Mouse (Mus musculus) hindbrain, embryonic 16.5 days (tissue): ENCODE measurements around the gene Unk. TPM values are rescaled to one million over a fixed set of nuclear protein-coding genes. Genes with fewer than 3 reads are reported as not detected.

Experiments
- ATAC-seq: fragments of 200-750 bp; cut with Nextera tagmentation; 2 replicates; pipeline ENCODE4 v1.8.0; 2017; ENCODE audit warnings: moderate TSS enrichment, moderate library complexity
- H3K27ac ChIP-seq: fragments of 300-500 bp; sonication (generic); 2 replicates; pipeline ENCODE4 v1.5.1; 2014; ENCODE audit warnings: low read depth, mild to moderate bottlenecking, control low read depth, low read length, moderate library complexity
- H3K27me3 ChIP-seq: fragments of 300-500 bp; sonication (generic); replicated peaks from 2 replicates; pipeline ENCODE4 v1.6.1; 2014; ENCODE audit warnings: low read length; ENCODE audit not compliant: control insufficient read depth, insufficient read depth
- H3K36me3 ChIP-seq: fragments of 300-500 bp; sonication (generic); 2 replicates; pipeline ENCODE4 v1.6.1; 2014; ENCODE audit warnings: mild to moderate bottlenecking, low read length, moderate library complexity, mixed read lengths; ENCODE audit not compliant: control insufficient read depth, insufficient read depth
- H3K4me1 ChIP-seq: fragments of 300-500 bp; sonication (generic); 2 replicates; pipeline ENCODE4 v1.6.1; 2014; ENCODE audit warnings: low read depth, low read length; ENCODE audit not compliant: control insufficient read depth, insufficient read depth
- H3K4me2 ChIP-seq: fragments of 300-500 bp; sonication (generic); 2 replicates; pipeline ENCODE4 v1.6.1; 2014; ENCODE audit warnings: mild to moderate bottlenecking, low read length, control low read depth, moderate library complexity
- H3K4me3 ChIP-seq: fragments of 300-500 bp; sonication (generic); 2 replicates; pipeline ENCODE4 v1.5.1; 2014; ENCODE audit warnings: mild to moderate bottlenecking, low read length, control low read depth, moderate library complexity
- H3K9ac ChIP-seq: fragments of 300-500 bp; sonication (generic); 2 replicates; pipeline ENCODE4 v1.6.1; 2014; ENCODE audit warnings: low read depth, mild to moderate bottlenecking, control low read depth, low read length, moderate library complexity
- H3K9me3 ChIP-seq: fragments of 300-500 bp; sonication (generic); 2 replicates; pipeline ENCODE4 v1.6.1; 2014; ENCODE audit warnings: mild to moderate bottlenecking, low read length, moderate library complexity; ENCODE audit not compliant: control insufficient read depth
- WGBS: fragments of 180-500 bp; shearing (Covaris S2); extraction: QIAGEN DNeasy Blood & Tissue Kit; methylation state at CpG from one replicate; pipeline ENCODE4 v1.1.7; 2014; 5-methylcytosine and 5-hydroxymethylcytosine counted together
- polyA plus RNA-seq: library from polyadenylated mRNA; unstranded; fragments of >200 nt; fragmentation: Nextera tagmentation; extraction: Ambion mirVana; gene quantifications from 2 replicates; pipeline ENCODE4 v1.2.1, GENCODE M21; 2015

Unk gene
- polyA plus RNA-seq, 1 experiment from 2014 or later: 30.1 TPM

GRCm38 (mm10) chr11:116036671-116037070 is 6.5 kb downstream of the Unk start:
- H3K36me3 ChIP-seq: peaks cover 4% of the 10 kb centered on the region; the same call in 1 of the 2 replicates
- H3K27ac ChIP-seq: no peak overlapping the region
- H3K9me3 ChIP-seq: no peaks in the 10 kb centered on the region
- 90% methylated on average over 3 of the region's 3 CpGs for WGBS
- H3K9ac ChIP-seq: no peak overlapping the region
- H3K4me2 ChIP-seq: no peak overlapping the region
- no peaks in the 10 kb centered on the region for H3K27me3 ChIP-seq
- H3K4me1 ChIP-seq: peaks cover 7% of the 10 kb centered on the region
- ATAC-seq: no peak
- no peak overlapping the region for H3K4me3 ChIP-seq

- H3K36me3 ChIP-seq: peaks cover 7% of the 10 kb centered on the region; the same call in 1 of the 2 replicates
These were observed 7.7 kb downstream of the Unk start for GRCm38 (mm10) chr11:116037826-116038225.

GRCm38 (mm10) chr11:116040593-116040992 is 10.5 kb downstream of the Unk start:
- no peak for ATAC-seq
- H3K9ac ChIP-seq: no peak overlapping the region
- no peak overlapping the region for H3K4me2 ChIP-seq
- H3K27ac ChIP-seq: no peak overlapping the region
- H3K27me3 ChIP-seq: no peaks in the 10 kb centered on the region
- H3K36me3 ChIP-seq: peaks cover 7% of the 10 kb centered on the region; the same call in 1 of the 2 replicates
- H3K4me3 ChIP-seq: no peak overlapping the region
- no peaks in the 10 kb centered on the region for H3K4me1 ChIP-seq
- WGBS: 89% methylated on average over 6 of the region's 6 CpGs
- no peaks in the 10 kb centered on the region for H3K9me3 ChIP-seq

More at GRCm38 (mm10) chr11:116037826-116038225, 7.7 kb downstream of the Unk start:
- no peak for ATAC-seq
- Histone ChIP-seq H3K9me3 (no peaks in the 10 kb centered on the region), H3K4me3 (no peak overlapping the region), H3K4me1 (peaks cover 1% of the 10 kb centered on the region; the same call in 1 of the 2 replicates), H3K27ac (no peak overlapping the region), H3K4me2 (no peak overlapping the region), H3K27me3 (no peaks in the 10 kb centered on the region), H3K9ac (no peak overlapping the region)
- WGBS: 93% methylated on average over 9 of the region's 9 CpGs

- peaks cover 7% of the 10 kb centered on the region; the same call in 1 of the 2 replicates for H3K36me3 ChIP-seq
These were observed 11.7 kb downstream of the Unk start for GRCm38 (mm10) chr11:116041833-116042232.

GRCm38 (mm10) chr11:116042372-116043138 is 12.4 kb downstream of the Unk start:
- no peak overlapping the region for H3K4me3 ChIP-seq
- H3K9ac ChIP-seq: no peak overlapping the region
- H3K36me3 ChIP-seq: peaks cover 9% of the 10 kb centered on the region; the same call in 1 of the 2 replicates
- no peaks in the 10 kb centered on the region for H3K9me3 ChIP-seq
- no peak overlapping the region for H3K4me2 ChIP-seq
- WGBS: 93% methylated on average over 5 of the region's 5 CpGs
- no peaks in the 10 kb centered on the region for H3K27me3 ChIP-seq
- ATAC-seq: no peak
- H3K4me1 ChIP-seq: no peaks in the 10 kb centered on the region
- no peak overlapping the region for H3K27ac ChIP-seq

More at GRCm38 (mm10) chr11:116041833-116042232, 11.7 kb downstream of the Unk start:
- Histone ChIP-seq H3K27me3 (no peaks in the 10 kb centered on the region), H3K9ac (no peak overlapping the region), H3K27ac (no peak overlapping the region), H3K9me3 (no peaks in the 10 kb centered on the region), H3K4me1 (no peaks in the 10 kb centered on the region), H3K4me2 (no peak overlapping the region), H3K4me3 (no peak overlapping the region)
- ATAC-seq: no peak
- 100% methylated on average over 2 of the region's 2 CpGs for WGBS

GRCm38 (mm10) chr11:116043286-116043685 is 13.2 kb downstream of the Unk start:
- 96% methylated on average over 1 of the region's 1 CpGs for WGBS
- Histone ChIP-seq H3K36me3 (peaks cover 11% of the 10 kb centered on the region), H3K4me1 (no peaks in the 10 kb centered on the region)

GRCm38 (mm10) chr11:116045173-116045572 is 15.1 kb downstream of the Unk start:
- Histone ChIP-seq H3K4me3 (no peak overlapping the region), H3K36me3 (peaks cover 24% of the 10 kb centered on the region), H3K9me3 (no peaks in the 10 kb centered on the region), H3K9ac (no peak overlapping the region), H3K4me2 (no peak overlapping the region), H3K27ac (no peak overlapping the region), H3K4me1 (no peaks in the 10 kb centered on the region), H3K27me3 (no peaks in the 10 kb centered on the region)
- ATAC-seq: no peak
- 93% methylated on average over 6 of the region's 6 CpGs for WGBS

More at GRCm38 (mm10) chr11:116043286-116043685, 13.2 kb downstream of the Unk start:
- ATAC-seq: no peak
- Histone ChIP-seq H3K27ac (no peak overlapping the region), H3K9me3 (no peaks in the 10 kb centered on the region), H3K4me2 (no peak overlapping the region), H3K9ac (no peak overlapping the region), H3K27me3 (no peaks in the 10 kb centered on the region), H3K4me3 (no peak overlapping the region)

GRCm38 (mm10) chr11:116049610-116050009 is 19.5 kb downstream of the Unk start:
- WGBS: 96% methylated on average over 2 of the region's 2 CpGs
- Histone ChIP-seq H3K27me3 (no peaks in the 10 kb centered on the region), H3K36me3 (peaks cover 35% of the 10 kb centered on the region), H3K4me2 (no peak overlapping the region), H3K9ac (no peak overlapping the region), H3K9me3 (no peaks in the 10 kb centered on the region), H3K4me3 (no peak overlapping the region), H3K27ac (no peak overlapping the region), H3K4me1 (no peaks in the 10 kb centered on the region)
- no peak for ATAC-seq

- ATAC-seq: no peak
- peaks cover 41% of the 10 kb centered on the region for H3K36me3 ChIP-seq
- H3K4me2 ChIP-seq: no peak overlapping the region
- WGBS: 82% methylated on average over 4 of the region's 4 CpGs
- no peak overlapping the region for H3K27ac ChIP-seq
- H3K9ac ChIP-seq: no peak overlapping the region
- H3K9me3 ChIP-seq: no peaks in the 10 kb centered on the region
- no peak overlapping the region for H3K4me3 ChIP-seq
- H3K27me3 ChIP-seq: no peaks in the 10 kb centered on the region
- no peaks in the 10 kb centered on the region for H3K4me1 ChIP-seq
These were observed 20.1 kb downstream of the Unk start for GRCm38 (mm10) chr11:116050196-116050595.
